ENCODE assay signal across 23 mouse cellular contexts in genomic region chr10:87898826-87899225, GRCm38 (mm10). TPM values are rescaled to one million over a fixed set of nuclear protein-coding genes. Genes with fewer than 3 reads are reported as not detected.
"Had no signal": no experiment of that assay in that cellular context is flagged by ENCODE, and none has a peak within 500 bp of the region (broad histone marks: within the 10 kb centered on the region; RNA-seq: fewer than 3 reads in every experiment).

No protein-coding gene starts in this region.

- ATAC-seq: liver, embryonic 12.5 days; midbrain, embryonic 15.5 days had no signal

- H3K9me3 ChIP-seq: limb, embryonic 12.5 days; limb, embryonic 15.5 days; liver, embryonic 12.5 days; liver, embryonic 15.5 days; midbrain, embryonic 12.5 days; midbrain, embryonic 15.5 days; neural tube, embryonic 13.5 days had no signal

- H3K27ac ChIP-seq: limb, embryonic 12.5 days; limb, embryonic 15.5 days; liver, embryonic 12.5 days; liver, embryonic 15.5 days; midbrain, embryonic 12.5 days; midbrain, embryonic 15.5 days; neural tube, embryonic 13.5 days; stomach, postnatal 0 days had no signal

- H3K36me3 ChIP-seq: limb, embryonic 12.5 days; limb, embryonic 15.5 days; liver, embryonic 12.5 days; liver, embryonic 15.5 days; midbrain, embryonic 12.5 days; midbrain, embryonic 15.5 days; neural tube, embryonic 13.5 days had no signal

- H3K4me1 ChIP-seq: liver, embryonic 12.5 days; liver, embryonic 15.5 days; midbrain, embryonic 12.5 days; midbrain, embryonic 15.5 days; neural tube, embryonic 13.5 days had no signal

- DNase-seq: kidney, adult 11 months; kidney, adult 9 months; kidney, postnatal 14 days; kidney, postnatal 4 days; lung, adult 2 months; lung, postnatal 14 days; lung, postnatal 4 days; retina, postnatal 1 day; right cerebral cortex, postnatal 25 days; thymus, adult 2 months; thymus, postnatal 14 days; thymus, postnatal 4 days had no signal

- H3K4me3 ChIP-seq: limb, embryonic 12.5 days; limb, embryonic 15.5 days; liver, embryonic 12.5 days; liver, embryonic 15.5 days; midbrain, embryonic 12.5 days; midbrain, embryonic 15.5 days; myocyte; neural tube, embryonic 13.5 days had no signal

- H3K27me3 ChIP-seq: limb, embryonic 12.5 days; limb, embryonic 15.5 days; liver, embryonic 12.5 days; liver, embryonic 15.5 days; midbrain, embryonic 12.5 days; midbrain, embryonic 15.5 days; neural tube, embryonic 13.5 days had no signal

- H3K9ac ChIP-seq: limb, embryonic 12.5 days; limb, embryonic 15.5 days; liver, embryonic 12.5 days; liver, embryonic 15.5 days; midbrain, embryonic 12.5 days; midbrain, embryonic 15.5 days; neural tube, embryonic 13.5 days had no signal

- H3K4me2 ChIP-seq: limb, embryonic 12.5 days; limb, embryonic 15.5 days; liver, embryonic 12.5 days; liver, embryonic 15.5 days; midbrain, embryonic 12.5 days; midbrain, embryonic 15.5 days; neural tube, embryonic 13.5 days had no signal

RNA-seq across cellular contexts. Expression of gene Igf1, which starts 40.8 kb away (rescaled TPM):
- total RNA-seq: megakaryocyte-erythroid progenitor cell, adult 5-6 weeks; monocyte, adult 5-6 weeks had no signal
